Mouse (Mus musculus): ENCODE measurements around the gene Prkcz.

Gene Prkcz

GRCm38 (mm10) chr4:155246691-155247105 is 114.5 kb downstream of the Prkcz start:
- DNase-seq (ENCODE audit: low read depth, low spot score): peak; percentile 96

GRCm38 (mm10) chr4:155245770-155246492 is 115.2 kb downstream of the Prkcz start:
- no peak for DNase-seq (ENCODE audit: low read depth, low spot score)

GRCm38 (mm10) chr4:155243233-155243632 is 117.9 kb downstream of the Prkcz start:
- peak; percentile 63 for DNase-seq (ENCODE audit: low read depth, low spot score)

- no peak for DNase-seq (ENCODE audit: low read depth, low spot score)
Observed at GRCm38 (mm10) chr4:155242292-155242691, 118.9 kb downstream of the Prkcz start.

GRCm38 (mm10) chr4:155241789-155242188 is 119.4 kb downstream of the Prkcz start:
- DNase-seq (ENCODE audit: low read depth, low spot score): peak; percentile 94

GRCm38 (mm10) chr4:155239494-155239893 is 121.7 kb downstream of the Prkcz start:
- no peak for DNase-seq (ENCODE audit: low read depth, low spot score)

GRCm38 (mm10) chr4:155238276-155238675 is 122.9 kb downstream of the Prkcz start:
- no peak for DNase-seq (ENCODE audit: low read depth, low spot score)

GRCm38 (mm10) chr4:155236737-155237385 is 124.3 kb downstream of the Prkcz start:
- no peak for DNase-seq (ENCODE audit: low read depth, low spot score)

- DNase-seq (ENCODE audit: low read depth, low spot score): peak; percentile 97
Observed at GRCm38 (mm10) chr4:155235311-155236119, 125.6 kb downstream of the Prkcz start.

GRCm38 (mm10) chr4:155234371-155235310 is 126.5 kb downstream of the Prkcz start:
- peak; percentile 48 for DNase-seq (ENCODE audit: low read depth, low spot score)

- DNase-seq (ENCODE audit: low read depth, low spot score): peak; percentile 95
Observed at GRCm38 (mm10) chr4:155233878-155234277, 127.3 kb downstream of the Prkcz start.

- no peak for DNase-seq (ENCODE audit: low read depth, low spot score)
Observed at GRCm38 (mm10) chr4:155228461-155228860, 132.7 kb downstream of the Prkcz start.

GRCm38 (mm10) chr4:155227986-155228385 is 133.2 kb downstream of the Prkcz start:
- DNase-seq (ENCODE audit: low read depth, low spot score): no peak

- no peak for DNase-seq (ENCODE audit: low read depth, low spot score)
Observed at GRCm38 (mm10) chr4:155225918-155226317, 135.2 kb downstream of the Prkcz start.

GRCm38 (mm10) chr4:155223594-155224528 is 137.3 kb downstream of the Prkcz start:
- no peak for DNase-seq (ENCODE audit: low read depth, low spot score)

- peak; percentile 99 for DNase-seq (ENCODE audit: low read depth, low spot score)
Observed at GRCm38 (mm10) chr4:155222841-155223593, 138.1 kb downstream of the Prkcz start.

GRCm38 (mm10) chr4:155222552-155222840 is 138.7 kb downstream of the Prkcz start, which contains the start of gene Ski:
Ski (minus strand) TSS chr4:155222592.
- DNase-seq (ENCODE audit: low read depth, low spot score): no peak

GRCm38 (mm10) chr4:155221599-155222551 is 139.3 kb downstream of the Prkcz start:
- peak; percentile 92 for DNase-seq (ENCODE audit: low read depth, low spot score)

Measured in brain, adult 2 months (tissue).